Mouse (Mus musculus) cerebellum, postnatal 36 days (tissue): ENCODE measurements around the gene Gm49318.

ENCODE experiments used
- DNase-seq, 2 experiments: peaks; one replicate each; pipeline ENCODE4 v3.0.0; 2021 to 2022; ENCODE audit warnings: mixed read lengths in 2 of 2

Gm49318 gene

GRCm38 (mm10) chr9:22067195-22067594, 3.9 kb downstream of the Gm49318 start:
- DNase-seq, result no peak

DNA sequence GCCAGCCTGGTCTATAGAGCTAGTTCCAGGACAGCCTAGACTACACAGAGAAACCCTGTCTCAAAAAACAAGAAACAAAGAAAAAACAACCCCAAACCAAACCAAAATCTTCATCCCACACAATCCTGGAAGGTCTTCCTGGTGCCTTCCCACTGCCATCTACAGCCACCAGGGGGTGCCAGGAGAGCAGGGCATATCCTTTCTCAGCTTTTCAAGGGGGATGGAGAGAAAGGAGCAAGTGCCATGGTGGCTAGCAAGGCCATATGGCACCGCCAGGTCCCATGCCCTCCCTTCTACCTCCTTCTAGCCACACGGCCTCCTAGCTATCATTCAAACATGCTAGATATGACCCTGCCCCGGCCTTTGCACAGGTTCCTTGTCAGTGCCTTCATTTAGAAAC, 4.6 kb downstream of the Gm49318 start:
- DNase-seq, result peak; percentile 63 to 74

DNA sequence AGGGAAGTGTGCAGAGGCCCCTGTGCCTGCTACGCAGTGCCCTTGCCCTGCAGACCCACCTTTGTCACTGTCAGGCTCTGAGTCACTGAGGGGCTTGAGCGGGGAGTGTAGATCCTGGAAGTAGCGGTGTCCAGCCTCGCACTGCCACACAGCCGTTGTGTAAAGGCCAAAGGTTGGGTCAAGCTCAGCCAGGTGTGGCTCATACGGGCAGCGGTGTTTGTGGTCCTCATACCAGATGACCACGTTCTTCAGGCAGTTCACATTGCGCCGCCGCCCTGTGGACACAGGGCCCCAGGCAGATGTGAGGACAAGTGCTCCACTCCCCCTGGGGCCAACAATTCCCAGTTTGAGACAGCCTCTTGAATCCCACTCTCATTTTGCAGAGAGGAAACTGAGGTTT, 5.4 kb downstream of the Gm49318 start:
- DNase-seq, result no peak

DNA sequence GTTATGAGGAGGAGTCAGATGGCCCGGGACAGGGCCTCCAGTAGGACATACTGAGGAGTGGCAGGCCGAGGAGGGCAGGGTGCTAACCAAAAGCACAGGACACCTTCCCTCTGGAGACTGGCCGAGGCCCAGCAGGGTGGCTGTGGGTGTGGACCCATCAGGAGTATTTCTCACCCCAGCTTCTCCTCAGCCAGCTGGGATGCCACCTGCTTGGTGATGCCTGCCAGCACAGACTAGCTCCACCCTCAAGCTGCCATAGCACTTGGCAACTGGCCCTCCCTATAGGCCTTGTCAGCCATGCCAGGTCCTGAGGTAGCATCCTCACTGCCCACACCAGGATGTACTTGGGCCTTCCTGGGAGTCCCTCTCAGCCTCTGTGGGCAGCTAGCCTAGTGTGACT, 6.7 kb downstream of the Gm49318 start:
- DNase-seq, result peak; percentile 93 to 95

GRCm38 (mm10) chr9:22061339-22061738, 9.7 kb downstream of the Gm49318 start:
- peak; percentile 66 to 69 for DNase-seq

GRCm38 (mm10) chr9:22058011-22058424, 13.0 kb downstream of the Gm49318 start:
- DNase-seq, result peak; percentile 66 to 68

GRCm38 (mm10) chr9:22057031-22057517, 14.0 kb downstream of the Gm49318 start:
- DNase-seq, result no peak

DNA sequence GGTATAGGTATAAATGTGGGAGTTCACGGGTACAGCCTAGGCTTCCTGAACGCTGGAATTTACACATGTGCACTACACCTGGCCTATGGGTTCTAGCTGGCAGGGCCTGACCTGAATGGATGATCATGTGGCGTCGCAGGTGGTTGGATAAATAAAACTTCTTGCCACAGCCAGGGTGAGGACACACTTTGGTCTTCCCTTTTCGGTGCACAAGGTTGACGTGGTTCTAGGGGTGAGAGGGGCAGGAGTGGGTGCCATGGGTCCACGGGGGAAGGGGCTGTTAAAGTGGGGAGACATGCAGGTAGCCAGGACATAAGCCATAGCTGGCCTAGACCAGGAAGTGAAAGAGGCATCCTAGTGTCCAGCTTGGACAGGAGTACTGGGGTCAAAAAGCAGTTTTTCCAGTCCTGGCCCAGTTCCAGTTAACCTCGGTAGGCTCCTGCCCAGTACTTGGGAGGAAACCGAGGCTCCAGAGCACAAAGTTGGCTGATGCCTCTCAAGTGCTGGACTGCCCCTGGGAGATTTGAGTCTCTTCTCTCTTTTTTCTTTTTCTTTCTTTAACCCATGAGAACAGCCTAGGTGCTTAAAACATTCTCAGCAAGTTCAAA, 14.7 kb downstream of the Gm49318 start:
- DNase-seq, result no peak

DNA sequence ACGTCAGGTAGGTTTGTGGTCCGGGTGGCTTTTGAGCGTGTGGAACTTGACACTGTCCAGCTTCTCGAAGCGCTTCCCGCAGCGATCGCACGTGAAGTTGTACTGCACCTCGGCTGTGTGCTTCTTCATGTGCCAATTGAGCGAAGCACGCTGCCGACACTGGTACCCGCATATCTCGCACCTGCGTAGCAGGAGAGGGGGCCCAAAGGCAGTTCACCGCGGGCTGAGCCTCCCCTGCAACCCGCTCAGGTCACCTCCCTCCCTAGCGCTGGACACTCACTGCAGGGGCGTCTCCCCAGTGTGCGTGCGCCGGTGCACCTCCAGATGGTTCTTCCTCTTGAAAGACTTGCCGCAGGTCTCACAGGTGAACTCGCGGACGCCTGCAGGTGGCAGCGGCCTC, 15.3 kb downstream of the Gm49318 start:
- DNase-seq, result peak in 1 of 2 experiments; percentile 29

GRCm38 (mm10) chr9:22054411-22055076, 16.5 kb downstream of the Gm49318 start:
- DNase-seq, result peak; percentile 81 to 84

DNA sequence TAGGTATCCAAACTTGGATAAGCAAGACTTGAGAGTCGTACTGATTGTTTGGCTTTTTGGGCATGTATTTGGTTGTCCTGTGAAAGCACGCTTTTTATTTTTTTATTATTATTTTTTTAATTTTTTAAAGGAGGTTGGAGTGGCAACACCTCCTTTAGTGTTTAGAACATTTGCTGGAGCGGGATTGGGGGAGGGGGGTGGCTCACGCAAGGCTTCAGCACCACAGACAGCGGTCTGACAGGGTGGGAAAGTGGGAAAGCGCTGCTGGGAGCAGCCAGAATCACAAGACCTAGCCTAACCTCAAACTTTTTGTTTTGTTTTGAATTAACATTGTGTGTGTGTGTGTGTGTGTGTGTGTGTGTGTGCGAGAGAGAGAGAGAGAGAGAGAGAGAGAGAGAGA, 17.4 kb downstream of the Gm49318 start:
- no peak for DNase-seq

DNA sequence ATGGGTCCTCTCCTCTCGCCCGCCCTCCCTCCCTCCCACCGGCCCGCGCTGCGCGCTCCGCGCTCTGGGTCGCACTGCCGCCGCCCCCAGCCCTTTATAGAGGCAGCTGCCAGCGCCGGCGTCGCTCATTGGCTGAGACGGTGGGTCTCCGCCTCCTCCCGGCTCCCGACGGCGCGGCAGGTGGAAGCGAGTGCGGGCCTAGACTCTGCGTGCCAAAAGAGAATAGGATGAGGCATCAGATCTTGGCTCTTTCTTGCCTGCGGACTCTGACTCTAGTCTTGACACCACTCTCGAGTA, 19.2 kb downstream of the Gm49318 start, which contains the start of gene Elavl3:
TSS of gene Elavl3 (minus strand) at position 66 of the 297 bp plus-strand sequence.
- peak; percentile 88 to 92 for DNase-seq

- DNase-seq, result peak; percentile 53 to 62
Measured at GRCm38 (mm10) chr9:22051161-22051957, 19.7 kb downstream of the Gm49318 start.

DNA sequence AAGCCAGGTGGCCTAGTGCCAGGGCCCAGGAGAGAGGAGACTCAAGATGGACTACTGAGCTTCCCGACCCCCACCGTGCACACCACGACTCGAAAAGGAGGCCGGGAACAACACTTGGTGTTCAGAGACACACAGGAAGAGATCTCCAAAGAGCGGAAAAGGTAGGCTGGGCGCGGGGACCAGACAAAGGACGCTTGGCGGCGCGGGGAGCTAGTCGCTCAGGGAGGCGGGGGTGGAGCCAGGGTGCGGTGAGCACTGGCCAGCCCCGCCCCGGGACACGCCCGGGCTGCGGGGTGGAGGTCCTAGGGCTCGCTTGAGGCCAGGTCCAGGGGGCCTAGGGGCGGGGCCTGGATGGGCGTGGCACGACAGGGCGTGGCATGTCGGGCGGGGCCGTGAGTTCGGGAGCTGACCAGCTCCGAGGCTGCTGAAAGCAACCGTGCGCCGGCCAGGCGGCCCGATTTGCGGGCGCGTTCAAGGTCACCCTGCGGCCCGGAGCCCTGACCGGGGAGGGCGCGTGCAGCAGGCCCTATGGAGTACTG, 20.6 kb downstream of the Gm49318 start:
- DNase-seq, result peak; percentile 77 to 86

GRCm38 (mm10) chr9:22049721-22050270, 21.3 kb downstream of the Gm49318 start:
- DNase-seq, result peak; percentile 35 to 39

- peak; percentile 25 to 30 for DNase-seq
Measured at GRCm38 (mm10) chr9:22049315-22049714, 21.7 kb downstream of the Gm49318 start.

- DNase-seq, result peak; percentile 46 to 49
Measured at GRCm38 (mm10) chr9:22047329-22047728, 23.7 kb downstream of the Gm49318 start.

- DNase-seq, result no peak
Measured at GRCm38 (mm10) chr9:22041832-22042231, 29.2 kb downstream of the Gm49318 start.

DNA sequence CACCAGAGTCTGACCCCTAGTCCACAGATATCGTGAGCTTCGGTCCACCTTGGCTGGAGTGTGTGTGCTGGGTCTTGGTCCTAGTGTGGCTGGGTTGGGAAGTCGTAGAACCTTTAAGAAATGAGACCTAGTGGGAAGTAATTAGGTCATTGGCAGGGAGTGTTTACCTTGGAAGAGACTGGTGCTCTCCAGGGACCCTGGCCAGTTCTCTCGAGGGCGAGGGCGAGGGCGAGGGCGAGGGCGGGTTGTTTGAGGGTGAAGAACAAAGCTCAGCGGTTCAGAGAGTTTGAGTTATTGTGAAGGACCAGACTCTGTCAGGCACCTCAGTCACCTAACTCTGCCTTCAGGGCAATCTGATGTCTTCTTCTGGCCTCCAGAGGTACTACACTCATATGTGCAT, 33.2 kb downstream of the Gm49318 start:
- no peak for DNase-seq

DNA sequence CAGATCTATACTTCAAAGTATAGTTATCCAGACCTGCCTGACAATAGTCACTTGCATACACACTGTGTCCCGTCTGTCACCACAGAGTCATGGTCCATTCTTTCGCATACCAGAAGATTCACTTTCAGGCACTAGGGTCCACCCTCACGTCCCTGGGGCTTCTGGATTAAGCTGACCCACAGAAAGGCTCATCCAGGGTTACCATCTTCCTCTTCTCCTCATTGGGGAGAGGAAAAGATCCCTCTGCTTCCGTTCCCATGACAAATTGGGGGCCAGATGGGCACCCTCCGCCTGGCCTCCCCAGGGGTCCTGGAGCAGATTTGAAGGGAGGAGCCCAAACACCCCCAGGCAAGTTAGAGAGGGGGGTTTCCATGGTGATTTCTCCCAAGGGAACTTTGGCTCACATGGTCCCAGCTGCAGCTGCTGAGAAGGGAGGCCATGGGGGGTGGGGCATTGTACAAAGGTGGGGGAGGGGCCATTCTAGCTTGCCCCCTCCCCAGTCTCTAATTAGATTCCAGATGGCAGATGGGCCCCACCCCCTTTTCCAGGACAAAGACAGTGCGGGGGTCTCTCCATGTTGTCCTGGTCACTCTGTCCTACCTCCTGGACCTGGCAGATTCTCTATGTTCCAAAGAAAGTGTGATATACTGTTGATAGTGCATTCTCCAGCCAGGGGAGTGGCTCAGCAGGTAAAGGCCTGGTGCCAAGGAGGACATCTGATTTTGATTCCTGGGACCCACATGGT, 35.6 kb downstream of the Gm49318 start:
- DNase-seq, result peak; percentile 37 to 39

DNA sequence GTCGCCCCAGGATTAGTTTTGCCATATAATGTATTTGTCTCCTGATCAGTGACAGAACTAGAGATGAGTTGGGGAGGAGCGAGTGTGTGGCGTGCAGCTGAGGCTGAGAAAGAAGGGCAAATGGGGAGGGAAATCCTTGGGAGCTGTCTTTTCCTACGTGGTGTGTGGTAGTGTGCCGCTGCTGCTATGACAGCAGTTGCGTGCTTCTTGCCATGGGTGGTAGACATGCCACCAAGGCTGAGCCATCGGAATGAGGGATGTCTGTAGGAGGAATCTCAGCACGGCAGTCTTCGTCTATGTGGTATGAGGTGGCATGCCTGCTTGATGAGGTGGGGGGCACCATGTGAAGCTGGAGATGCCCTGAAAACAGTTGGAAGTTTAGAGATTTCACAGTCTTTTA, 40.7 kb downstream of the Gm49318 start:
- DNase-seq, result no peak

- DNase-seq, result no peak
Measured at GRCm38 (mm10) chr9:22028467-22028866, 42.6 kb downstream of the Gm49318 start.
